Mouse (Mus musculus) heart, adult 2 months (tissue): ENCODE results near the gene St7.

Source experiments
- CTCF ChIP-seq: fragments of 200-600 bp; IDR thresholded peaks from 2 replicates; pipeline ENCODE4 v1.8.1; 2022; ENCODE audit warnings: antibody characterized with exemption, mild to moderate bottlenecking, moderate library complexity
- EP300 ChIP-seq: fragments of 200-500 bp; IDR thresholded peaks from 2 replicates; pipeline ENCODE4 v1.6.1; 2011; ENCODE audit warnings: low read depth, low read length, control low read depth; ENCODE audit not compliant: insufficient read depth
- POLR2A ChIP-seq: fragments of 200-500 bp; IDR thresholded peaks from 2 replicates; pipeline ENCODE4 v1.6.1; 2011; ENCODE audit warnings: mild to moderate bottlenecking, low read depth, low read length, control low read depth; ENCODE audit not compliant: insufficient read depth

- no peak for TF ChIP-seq CTCF
- no peak for TF ChIP-seq EP300
- TF ChIP-seq POLR2A = no peak
Observed at GRCm38 (mm10) chr6:17790251-17790650, 97.5 kb downstream of the St7 start.
